Comparison of ENCODE assay signal across 22 mouse cellular contexts in genomic region chr10:127886551-127886950, GRCm38 (mm10). TPM values are rescaled to one million over a fixed set of nuclear protein-coding genes. Genes with fewer than 3 reads are reported as not detected.
DNase-seq lines count a peak whose midpoint lies in the region; ATAC-seq and TF ChIP-seq lines count a peak whose summit lies in the region.
"Had no signal": no experiment of that assay in that cellular context is flagged by ENCODE, and none has a peak within 500 bp of the region (broad histone marks: within the 10 kb centered on the region; RNA-seq: fewer than 3 reads in every experiment).

No protein-coding gene starts in this region.

- H3K27ac ChIP-seq in intestine, postnatal 0 days (ENCODE audit: low read depth, low read length): no peak overlapping the region
- H3K27ac ChIP-seq in intestine, embryonic 16.5 days (ENCODE audit: low read length): no peak overlapping the region
- H3K27ac ChIP-seq in kidney, embryonic 14.5 days (ENCODE audit: low read depth, low read length): no peak overlapping the region
- H3K27ac ChIP-seq: embryonic facial prominence, embryonic 10.5 days; heart, embryonic 13.5 days had no signal

- peak; percentile 15; the same call in 1 of the 2 replicates for ATAC-seq in intestine, postnatal 0 days
- no peak for ATAC-seq in intestine, embryonic 16.5 days
- no peak for ATAC-seq in kidney, embryonic 14.5 days (ENCODE audit: low FRiP score, low TSS enrichment)
- ATAC-seq: CD4-positive, CD25-positive, alpha-beta regulatory T cell, adult 4 months; forebrain, embryonic 14.5 days had no signal

- no peaks in the 10 kb centered on the region for H3K9me3 ChIP-seq in intestine, postnatal 0 days (ENCODE audit: control insufficient read depth)
- H3K9me3 ChIP-seq in intestine, embryonic 16.5 days (ENCODE audit: control insufficient read depth, low read length): no peaks in the 10 kb centered on the region
- H3K9me3 ChIP-seq in kidney, embryonic 14.5 days (ENCODE audit: control insufficient read depth, low read length): no peaks in the 10 kb centered on the region
- H3K9me3 ChIP-seq: embryonic facial prominence, embryonic 10.5 days; G1E; heart, embryonic 13.5 days had no signal

- WGBS in intestine, postnatal 0 days: 75% methylated on average over 1 of the region's 1 CpGs
- 51% methylated on average over 1 of the region's 1 CpGs for WGBS in intestine, embryonic 16.5 days
- WGBS in kidney, embryonic 14.5 days: 50% methylated on average over 1 of the region's 1 CpGs

- H3K27me3 ChIP-seq in intestine, postnatal 0 days (replicated peaks; ENCODE audit: control insufficient read depth, insufficient read depth, low read length): no peaks in the 10 kb centered on the region
- H3K27me3 ChIP-seq in intestine, embryonic 16.5 days (replicated peaks; ENCODE audit: control insufficient read depth, insufficient read depth, low read length): no peaks in the 10 kb centered on the region
- H3K27me3 ChIP-seq in kidney, embryonic 14.5 days (ENCODE audit: control insufficient read depth, insufficient read depth, low read length): no peaks in the 10 kb centered on the region
- H3K27me3 ChIP-seq: heart, embryonic 13.5 days had no signal

- TF ChIP-seq CTCF in intestine, postnatal 0 days (IDR thresholded peaks at IDR 0.05; ENCODE audit: low read depth): no peak

- peaks cover 3% of the 10 kb centered on the region for H3K4me1 ChIP-seq in intestine, postnatal 0 days (replicated peaks; ENCODE audit: control insufficient read depth, insufficient read depth, low read length)
- H3K4me1 ChIP-seq in intestine, embryonic 16.5 days (ENCODE audit: control insufficient read depth, insufficient read depth, low read length): 0 out of 2 replicates have a peak, but pooled peaks cover 3% of the 10 kb centered on the region
- H3K4me1 ChIP-seq in kidney, embryonic 14.5 days (ENCODE audit: control insufficient read depth, insufficient read depth, low read length): no peaks in the 10 kb centered on the region

- H3K4me2 ChIP-seq in intestine, postnatal 0 days (replicated peaks; ENCODE audit: low read depth): no peak overlapping the region
- H3K4me2 ChIP-seq in intestine, embryonic 16.5 days (ENCODE audit: low read depth, low read length): no peak overlapping the region
- no peak overlapping the region for H3K4me2 ChIP-seq in kidney, embryonic 14.5 days (replicated peaks; ENCODE audit: low read depth, low read length)
- H3K4me2 ChIP-seq: heart, embryonic 13.5 days had no signal

- peak; percentile 82 to 85 for DNase-seq in kidney, adult 8-10 months
- peak; percentile 93 for DNase-seq in kidney, adult 9 months
- peak; percentile 80 to 85 for DNase-seq in kidney, postnatal 36 days
- no peak for DNase-seq in layer of hippocampus, adult 9-10 months (ENCODE audit: low spot score)
- DNase-seq: adrenal gland, adult 8-10 months; adrenal gland, postnatal 36 days; B cell, adult 2 months; cerebellum, adult 2 months; cerebellum, postnatal 10 days; gastrocnemius, postnatal 36 days; heart, adult 11 months; heart, postnatal 36 days had no signal

- H3K9ac ChIP-seq in intestine, postnatal 0 days (ENCODE audit: low read depth, low read length): no peak overlapping the region
- no peak overlapping the region for H3K9ac ChIP-seq in intestine, embryonic 16.5 days (ENCODE audit: low read depth, low read length)
- H3K9ac ChIP-seq in kidney, embryonic 14.5 days (ENCODE audit: low read depth, low read length): no peak overlapping the region
- H3K9ac ChIP-seq: heart, embryonic 13.5 days had no signal

- no peak overlapping the region for H3K4me3 ChIP-seq in intestine, postnatal 0 days (ENCODE audit: low read depth, low read length)
- H3K4me3 ChIP-seq in intestine, embryonic 16.5 days (ENCODE audit: low read length): no peak overlapping the region
- no peak overlapping the region for H3K4me3 ChIP-seq in kidney, embryonic 14.5 days (ENCODE audit: low read length)
- H3K4me3 ChIP-seq: embryonic facial prominence, embryonic 10.5 days; heart, embryonic 13.5 days had no signal

- H3K36me3 ChIP-seq in intestine, postnatal 0 days (ENCODE audit: control insufficient read depth, insufficient read depth): no peaks in the 10 kb centered on the region
- no peaks in the 10 kb centered on the region for H3K36me3 ChIP-seq in intestine, embryonic 16.5 days (ENCODE audit: control insufficient read depth, insufficient read depth, low read length)
- no peaks in the 10 kb centered on the region for H3K36me3 ChIP-seq in kidney, embryonic 14.5 days (ENCODE audit: control insufficient read depth, insufficient read depth, low read length)
- H3K36me3 ChIP-seq: embryonic facial prominence, embryonic 10.5 days; G1E; heart, embryonic 13.5 days had no signal

RNA-seq across cellular contexts. Expression of gene Rdh7, which starts 2.1 kb away (rescaled TPM):
- polyA plus RNA-seq in intestine, postnatal 0 days (2015; fragmentation: Nextera tagmentation; extraction: Ambion mirVana): 1.1 and 1.2 TPM in 2 replicates
- 0.86 and 1.1 TPM in 2 replicates for polyA plus RNA-seq in intestine, embryonic 16.5 days (2015; fragmentation: Nextera tagmentation; extraction: Ambion mirVana)
- not detected in 2 replicates for polyA plus RNA-seq in kidney, embryonic 14.5 days (2014; fragmentation: Nextera tagmentation; extraction: Ambion mirVana)
- polyA plus RNA-seq: CD4-positive, CD25-positive, alpha-beta regulatory T cell, adult 4 months; cerebellum, adult 2 months; embryonic facial prominence, embryonic 10.5 days; embryonic facial prominence, embryonic 14.5 days; forebrain, embryonic 14.5 days; G1E; heart, embryonic 13.5 days; heart, postnatal 0 days had no signal

RNA-seq across cellular contexts. Expression of gene Sdr9c7, which starts 11.8 kb away (rescaled TPM):
- 0.09 TPM in 1 of 2 replicates, not detected in the other for polyA plus RNA-seq in intestine, postnatal 0 days (2015; fragmentation: Nextera tagmentation; extraction: Ambion mirVana)
- polyA plus RNA-seq in intestine, embryonic 16.5 days (2015; fragmentation: Nextera tagmentation; extraction: Ambion mirVana): 0.17 and 0.33 TPM in 2 replicates
- polyA plus RNA-seq in kidney, embryonic 14.5 days (2014; fragmentation: Nextera tagmentation; extraction: Ambion mirVana): not detected in 2 replicates
- polyA plus RNA-seq: CD4-positive, CD25-positive, alpha-beta regulatory T cell, adult 4 months; embryonic facial prominence, embryonic 10.5 days; forebrain, embryonic 14.5 days; G1E; heart, embryonic 13.5 days; heart, postnatal 0 days had no signal

RNA-seq across cellular contexts. Expression of gene Rdh16f2, which starts 20.3 kb away (rescaled TPM):
- polyA plus RNA-seq in intestine, postnatal 0 days (2015; fragmentation: Nextera tagmentation; extraction: Ambion mirVana): 0.24 and 0.39 TPM in 2 replicates
- 0.27 and 0.49 TPM in 2 replicates for polyA plus RNA-seq in intestine, embryonic 16.5 days (2015; fragmentation: Nextera tagmentation; extraction: Ambion mirVana)
- polyA plus RNA-seq in kidney, embryonic 14.5 days (2014; fragmentation: Nextera tagmentation; extraction: Ambion mirVana): not detected in 2 replicates
- polyA plus RNA-seq: CD4-positive, CD25-positive, alpha-beta regulatory T cell, adult 4 months; cerebellum, adult 2 months; embryonic facial prominence, embryonic 10.5 days; embryonic facial prominence, embryonic 14.5 days; forebrain, embryonic 14.5 days; heart, embryonic 13.5 days; heart, postnatal 0 days had no signal

RNA-seq across cellular contexts. Expression of gene Rdh19, which starts 36.8 kb away (rescaled TPM):
- polyA plus RNA-seq in intestine, postnatal 0 days (2015; fragmentation: Nextera tagmentation; extraction: Ambion mirVana): not detected in 2 replicates
- polyA plus RNA-seq in intestine, embryonic 16.5 days (2015; fragmentation: Nextera tagmentation; extraction: Ambion mirVana): not detected in 2 replicates
- polyA plus RNA-seq in kidney, embryonic 14.5 days (2014; fragmentation: Nextera tagmentation; extraction: Ambion mirVana): not detected in 2 replicates
- polyA plus RNA-seq: CD4-positive, CD25-positive, alpha-beta regulatory T cell, adult 4 months; cerebellum, adult 2 months; embryonic facial prominence, embryonic 10.5 days; embryonic facial prominence, embryonic 14.5 days; forebrain, embryonic 14.5 days; G1E; heart, embryonic 13.5 days; heart, postnatal 0 days had no signal
